Mouse (Mus musculus) left cerebral cortex, adult 8-10 months (tissue): ENCODE data around the gene Epb41l3. TPM values are rescaled to one million over a fixed set of nuclear protein-coding genes. Genes with fewer than 3 reads are reported as not detected.
"Not testable (repeated sequence)": the region's sequence is repeated elsewhere in the genome, so short reads cannot be mapped to it uniquely, and the experiment has no call there.

ENCODE experiments used
- DNase-seq, 2 experiments: peaks; one replicate each; pipeline ENCODE4 v3.0.0; 2022; ENCODE audit warnings: low spot score in 2 of 2
- total RNA-seq, 4 experiments: library from RNA; stranded (reverse); gene quantifications; 2 replicates each; pipeline ENCODE4 v1.2.4; 2022

Gene Epb41l3
- total RNA-seq, 4 experiments from 2014 or later: 229 to 246 (median 235) TPM

GRCm38 (mm10) chr17:69105799-69106401 lies 30.4 kb downstream of the Epb41l3 start:
- DNase-seq: no peak

- no peak for DNase-seq
Measured at GRCm38 (mm10) chr17:69109216-69109615, 33.7 kb downstream of the Epb41l3 start.

GRCm38 (mm10) chr17:69112232-69112631 lies 36.7 kb downstream of the Epb41l3 start:
- no peak for DNase-seq

DNA sequence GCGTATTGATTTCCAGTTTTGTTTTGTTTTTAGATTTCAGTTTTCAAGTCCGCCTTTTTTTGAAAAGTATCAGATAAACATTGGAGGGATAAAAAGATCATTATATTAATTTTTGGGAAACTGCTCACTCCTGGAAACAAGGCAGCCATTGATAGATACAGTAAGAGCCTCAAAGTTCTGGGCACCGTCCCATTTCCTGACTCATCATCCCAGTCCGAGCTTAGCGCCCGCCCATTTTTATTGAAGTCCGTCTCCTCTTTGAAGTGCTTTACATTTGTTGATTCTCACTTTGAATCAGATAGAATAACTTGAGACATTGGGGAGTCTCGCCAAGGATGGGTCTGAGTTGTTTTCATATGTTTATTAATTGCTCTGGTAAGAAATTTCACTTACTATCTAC lies 43.7 kb downstream of the Epb41l3 start:
- no peak for DNase-seq

- DNase-seq: no peak
Measured at GRCm38 (mm10) chr17:69120533-69121358, 45.3 kb downstream of the Epb41l3 start.

DNA sequence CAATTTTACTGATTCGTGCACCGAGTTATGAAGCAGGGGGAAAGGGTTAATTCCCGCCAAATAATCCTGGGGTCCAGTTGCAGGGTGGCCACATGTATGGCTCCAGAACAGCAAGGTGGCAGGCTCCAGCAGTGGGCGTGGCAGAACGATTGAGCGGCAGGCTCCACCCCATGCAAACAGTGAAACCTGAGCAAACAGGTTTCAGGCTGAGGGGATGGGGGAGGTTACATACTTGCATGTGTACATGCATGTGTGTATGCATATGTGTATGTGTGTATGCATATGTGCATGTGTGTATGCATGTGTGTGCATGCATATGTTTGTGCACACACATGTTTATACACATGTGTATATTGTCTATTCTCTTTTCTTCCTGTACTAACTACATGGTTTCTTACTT lies 46.9 kb downstream of the Epb41l3 start:
- not testable (repeated sequence) for DNase-seq

- peak in 1 of 2 experiments; percentile 9 for DNase-seq
Measured at GRCm38 (mm10) chr17:69127436-69127835, 52.0 kb downstream of the Epb41l3 start.

GRCm38 (mm10) chr17:69127981-69128380 lies 52.5 kb downstream of the Epb41l3 start:
- DNase-seq: no peak

GRCm38 (mm10) chr17:69129434-69129833 lies 54.0 kb downstream of the Epb41l3 start:
- no peak for DNase-seq

GRCm38 (mm10) chr17:69143017-69143416 lies 67.5 kb downstream of the Epb41l3 start:
- no peak for DNase-seq

DNA sequence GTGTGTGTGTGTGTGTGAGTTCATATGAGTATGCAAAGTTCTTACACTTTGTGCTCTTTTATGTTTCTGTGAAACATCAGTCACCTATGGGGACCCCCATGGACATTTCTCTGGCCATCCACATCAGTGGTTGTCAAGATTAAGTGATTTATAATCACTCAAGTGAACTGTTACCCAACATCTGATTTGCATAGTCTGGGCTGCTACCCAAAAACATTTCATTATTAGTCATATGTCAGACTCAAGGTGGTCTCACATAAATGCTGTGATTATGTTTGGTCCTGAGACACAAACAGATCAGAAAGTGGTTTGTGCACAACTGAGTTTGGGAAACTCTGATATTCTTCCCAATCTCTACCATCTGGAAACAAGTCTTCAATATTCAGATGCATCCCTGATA lies 75.3 kb downstream of the Epb41l3 start:
- no peak for DNase-seq

GRCm38 (mm10) chr17:69151281-69151680 lies 75.8 kb downstream of the Epb41l3 start:
- DNase-seq: no peak

DNA sequence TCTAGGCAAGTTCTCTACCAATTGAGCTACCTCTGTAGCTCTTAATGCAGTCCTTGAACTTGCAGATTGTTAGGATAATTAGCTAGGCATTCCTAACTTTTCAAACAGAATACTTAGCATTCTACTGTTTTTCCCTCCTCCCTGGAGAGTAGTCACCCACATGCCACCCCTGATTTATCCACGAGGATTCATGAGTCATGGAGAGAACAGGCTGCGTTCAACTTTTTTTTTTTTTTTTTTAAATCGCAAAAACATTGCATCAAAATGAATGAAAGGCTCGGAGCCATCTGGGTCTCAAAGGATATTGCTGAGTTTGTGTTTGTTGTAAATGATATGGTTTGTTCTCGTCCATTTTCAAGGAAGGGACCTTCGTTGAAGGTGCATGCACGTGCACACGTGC lies 79.6 kb downstream of the Epb41l3 start:
- DNase-seq: peak in 1 of 2 experiments; percentile 27

GRCm38 (mm10) chr17:69156522-69157100 lies 81.1 kb downstream of the Epb41l3 start:
- peak; percentile 46 to 62 for DNase-seq

GRCm38 (mm10) chr17:69157101-69157808 lies 81.8 kb downstream of the Epb41l3 start:
- no peak for DNase-seq

DNA sequence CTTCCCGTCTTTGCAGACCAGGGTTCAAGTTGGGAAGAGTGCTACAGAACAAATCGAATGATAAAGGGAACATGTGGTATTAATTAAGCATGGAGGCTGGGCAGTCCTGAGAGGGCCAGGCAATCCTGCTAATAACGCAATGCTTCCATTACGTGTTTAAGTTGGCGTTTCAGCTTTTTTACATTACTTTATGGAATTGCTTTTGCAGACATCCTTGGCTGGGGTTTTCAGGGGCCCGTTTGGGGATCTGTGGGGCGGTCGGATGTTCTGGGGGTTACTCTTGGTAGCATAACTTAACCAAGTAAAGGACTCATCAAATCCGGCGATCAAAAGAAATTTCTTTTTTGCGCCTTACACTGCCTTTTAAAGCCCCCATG lies 82.3 kb downstream of the Epb41l3 start:
- DNase-seq: no peak

DNA sequence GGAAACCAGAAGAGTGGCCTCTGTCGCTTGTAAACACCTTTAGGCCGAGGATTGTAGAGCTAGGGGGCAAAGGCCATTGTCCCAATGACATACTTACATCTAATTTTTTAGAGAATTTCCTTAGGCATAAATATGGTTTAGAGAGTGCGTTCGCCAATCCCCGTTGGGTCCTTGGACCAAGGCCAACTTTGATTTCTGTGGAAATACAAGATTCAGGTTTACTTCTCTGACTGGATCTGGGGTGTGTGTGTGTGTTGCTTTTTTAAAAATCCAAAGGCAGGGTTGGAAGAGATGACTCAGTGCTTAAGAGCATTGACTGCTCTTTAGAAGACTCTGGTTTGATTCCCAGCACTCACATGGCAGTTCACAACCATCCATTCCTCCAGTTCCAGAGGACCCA lies 83.2 kb downstream of the Epb41l3 start:
- DNase-seq: no peak

- DNase-seq: no peak
Measured at GRCm38 (mm10) chr17:69162731-69163130, 87.2 kb downstream of the Epb41l3 start.

- DNase-seq: no peak
Measured at GRCm38 (mm10) chr17:69176949-69177501, 101.5 kb downstream of the Epb41l3 start.

GRCm38 (mm10) chr17:69177954-69178353 lies 102.5 kb downstream of the Epb41l3 start:
- no peak for DNase-seq

- no peak for DNase-seq
Measured at GRCm38 (mm10) chr17:69180905-69181559, 105.5 kb downstream of the Epb41l3 start.
